Mouse (Mus musculus) embryonic facial prominence, embryonic 10.5 days (tissue): Measurements from ENCODE around the gene Gramd2. TPM values are rescaled to one million over a fixed set of nuclear protein-coding genes. Genes with fewer than 3 reads are reported as not detected.
A peak's percentile ranks its signal among the peaks of the same experiment; 100 is the strongest.

ENCODE experiments used
- DNase-seq: peaks from one replicate; pipeline ENCODE4 v3.0.0-alpha.2; 2017; ENCODE audit warnings: low spot score
- H3K27ac ChIP-seq: fragments of 300-500 bp; sonication (generic); replicated peaks from 2 replicates; pipeline ENCODE4 v1.5.1; 2016; ENCODE audit warnings: mild to moderate bottlenecking
- H3K27me3 ChIP-seq: fragments of 300-500 bp; sonication (generic); replicated peaks from 2 replicates; pipeline ENCODE4 v1.6.1; 2016; ENCODE audit warnings: low read depth, mild to moderate bottlenecking; ENCODE audit not compliant: poor library complexity, severe bottlenecking
- H3K36me3 ChIP-seq: fragments of 300-500 bp; sonication (generic); replicated peaks from 2 replicates; pipeline ENCODE4 v1.6.1; 2016; ENCODE audit warnings: mild to moderate bottlenecking, moderate library complexity
- H3K4me1 ChIP-seq: fragments of 300-500 bp; sonication (generic); 2 replicates; pipeline ENCODE4 v1.6.1; 2016
- H3K4me3 ChIP-seq: fragments of 300-500 bp; sonication (generic); 2 replicates; pipeline ENCODE4 v1.5.1; 2016; ENCODE audit warnings: mild to moderate bottlenecking, moderate library complexity
- H3K9me3 ChIP-seq: fragments of 300-500 bp; sonication (generic); 2 replicates; pipeline ENCODE4 v1.6.1; 2016; ENCODE audit warnings: mild to moderate bottlenecking
- WGBS: fragments of 180-500 bp; shearing (Covaris S2); methylation state at CpG from one replicate; pipeline ENCODE4 v1.1.7; 2016; 5-methylcytosine and 5-hydroxymethylcytosine counted together
- polyA plus RNA-seq: library from polyadenylated mRNA; unstranded; fragments of >200 nt; fragmentation: Nextera tagmentation; extraction: Ambion mirVana; gene quantifications from 2 replicates; pipeline ENCODE4 v1.2.1, GENCODE M21; 2016

Gene Gramd2
- polyA plus RNA-seq, 1 experiment from 2014 or later = 0.64 TPM

DNA sequence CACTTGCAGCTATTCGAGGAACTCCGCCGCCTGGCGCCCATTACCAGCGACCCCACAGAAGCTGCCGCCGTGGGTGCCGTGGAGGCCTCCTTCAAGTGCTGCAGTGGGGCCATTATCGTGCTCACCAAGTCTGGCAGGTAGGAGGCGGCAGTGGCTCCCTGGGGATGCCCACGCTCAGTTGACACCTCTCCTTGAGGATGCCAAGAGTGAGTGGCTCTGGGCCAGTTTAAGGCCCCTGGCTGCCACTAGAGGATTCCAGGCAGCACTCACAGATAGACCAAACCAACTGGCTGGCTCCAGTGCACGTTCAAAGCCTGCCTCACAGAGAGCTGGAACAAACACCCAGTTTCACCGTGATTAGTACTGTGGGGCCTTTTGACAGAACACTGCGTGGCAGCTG, 4.3 kb upstream of the Gramd2 start:
- H3K4me3 ChIP-seq = no peak overlapping the region
- peaks cover 6% of the 10 kb centered on the region for H3K27me3 ChIP-seq
- WGBS = 88% methylated on average over 14 of the region's 14 CpGs
- peaks cover 94% of the 10 kb centered on the region for H3K36me3 ChIP-seq
- no peak overlapping the region for H3K27ac ChIP-seq
- DNase-seq = no peak
- H3K4me1 ChIP-seq = peaks cover 15% of the 10 kb centered on the region
- H3K9me3 ChIP-seq = no peaks in the 10 kb centered on the region

DNA sequence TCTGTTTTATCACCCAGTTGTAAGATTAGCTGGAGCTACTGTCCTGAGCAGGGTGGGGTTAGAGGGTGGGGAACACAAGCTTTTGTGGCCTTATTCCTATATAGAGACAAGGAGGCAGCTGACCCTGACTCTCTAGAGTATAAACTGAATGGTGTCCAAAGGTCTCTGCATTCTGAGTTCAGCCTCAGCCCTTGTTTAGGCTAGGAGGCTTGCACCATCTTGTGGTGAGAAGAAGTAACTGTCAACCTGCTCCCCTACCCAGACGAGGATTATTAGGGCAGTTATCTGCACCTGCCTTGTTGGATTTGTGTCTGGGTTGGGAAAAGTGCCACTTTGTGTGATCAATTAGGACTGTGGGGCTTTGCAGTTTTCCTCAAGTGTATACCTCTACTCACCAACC, 1.6 kb upstream of the Gramd2 start:
- no peak for DNase-seq
- peaks cover 66% of the 10 kb centered on the region for H3K36me3 ChIP-seq

GRCm38 (mm10) chr9:59680534-59680875, 561 bp downstream of the Gramd2 start:
- H3K27me3 ChIP-seq = peaks cover 29% of the 10 kb centered on the region
- peaks cover 17% of the 10 kb centered on the region for H3K4me1 ChIP-seq
- no peaks in the 10 kb centered on the region for H3K9me3 ChIP-seq
- 11% methylated on average over 16 of the region's 16 CpGs for WGBS
- H3K36me3 ChIP-seq = peaks cover 44% of the 10 kb centered on the region
- H3K27ac ChIP-seq = peak overlapping the region; percentile 66; the same call in 1 of the 2 replicates
- H3K4me3 ChIP-seq = peak overlapping the region; percentile 64
- DNase-seq = peak; percentile 51

More for the DNA sequence above, 1.6 kb upstream of the Gramd2 start:
- Histone ChIP-seq H3K4me1 (peaks cover 17% of the 10 kb centered on the region), H3K27me3 (peaks cover 29% of the 10 kb centered on the region), H3K27ac (no peak overlapping the region), H3K9me3 (no peaks in the 10 kb centered on the region), H3K4me3 (no peak overlapping the region)
- WGBS = 42% methylated on average over 1 of the region's 1 CpGs

DNA sequence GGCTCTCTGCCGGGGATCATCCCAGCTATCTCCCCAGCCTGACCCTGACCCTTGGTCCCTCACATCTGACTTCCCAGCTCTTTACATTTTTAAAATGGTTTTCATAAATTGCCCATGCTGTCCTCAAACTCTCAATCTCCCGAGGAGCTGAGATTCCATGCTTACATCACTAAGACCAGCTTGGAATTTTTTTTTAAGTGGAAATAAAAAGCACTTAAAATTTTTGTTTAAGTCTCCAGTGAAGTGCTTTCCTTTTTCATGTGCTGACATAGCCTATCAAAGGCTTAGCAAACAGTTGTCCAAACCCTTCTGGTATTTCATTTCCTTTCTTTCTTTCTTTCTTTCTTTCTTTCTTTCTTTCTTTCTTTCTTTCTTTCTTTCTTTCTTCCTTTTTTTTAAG, 4.1 kb downstream of the Gramd2 start:
- Histone ChIP-seq H3K36me3 (peaks cover 9% of the 10 kb centered on the region), H3K4me1 (peaks cover 16% of the 10 kb centered on the region), H3K4me3 (no peak overlapping the region), H3K27ac (no peak overlapping the region), H3K27me3 (peaks cover 29% of the 10 kb centered on the region), H3K9me3 (no peaks in the 10 kb centered on the region)
- no peak for DNase-seq
- 74% methylated on average over 2 of the region's 2 CpGs for WGBS

GRCm38 (mm10) chr9:59687416-59688046, 7.6 kb downstream of the Gramd2 start:
- Histone ChIP-seq H3K27ac (no peak overlapping the region), H3K9me3 (no peaks in the 10 kb centered on the region), H3K4me3 (no peak overlapping the region), H3K36me3 (no peaks in the 10 kb centered on the region), H3K4me1 (peaks cover 12% of the 10 kb centered on the region), H3K27me3 (peaks cover 19% of the 10 kb centered on the region)
- DNase-seq = no peak
- 41% methylated on average over 6 of the region's 6 CpGs for WGBS

GRCm38 (mm10) chr9:59691635-59692094, 11.7 kb downstream of the Gramd2 start:
- WGBS = 4% methylated on average over 23 of the region's 23 CpGs
- Histone ChIP-seq H3K4me1 (peaks cover 47% of the 10 kb centered on the region), H3K27me3 (peaks cover 18% of the 10 kb centered on the region), H3K36me3 (no peaks in the 10 kb centered on the region), H3K9me3 (no peaks in the 10 kb centered on the region), H3K4me3 (peak overlapping the region; percentile 44), H3K27ac (peak overlapping the region; percentile 54; the same call in 1 of the 2 replicates)
- DNase-seq = peak; percentile 38

- H3K27me3 ChIP-seq = peaks cover 18% of the 10 kb centered on the region
- peak overlapping the region; percentile 44 for H3K4me3 ChIP-seq
- H3K4me1 ChIP-seq = peaks cover 47% of the 10 kb centered on the region
- WGBS = 29% methylated on average over 9 of the region's 9 CpGs
- no peak for DNase-seq
- no peaks in the 10 kb centered on the region for H3K9me3 ChIP-seq
- no peaks in the 10 kb centered on the region for H3K36me3 ChIP-seq
- H3K27ac ChIP-seq = 0 out of 2 replicates have a peak overlapping the region, but pooled peaks have one; percentile 54
Measured at GRCm38 (mm10) chr9:59692145-59692544, 12.2 kb downstream of the Gramd2 start.

- 36% methylated on average over 16 of the region's 16 CpGs for WGBS
- DNase-seq = peak; percentile 51
- H3K4me1 ChIP-seq = peaks cover 47% of the 10 kb centered on the region
Measured at GRCm38 (mm10) chr9:59694571-59695450, 14.9 kb downstream of the Gramd2 start.

DNA sequence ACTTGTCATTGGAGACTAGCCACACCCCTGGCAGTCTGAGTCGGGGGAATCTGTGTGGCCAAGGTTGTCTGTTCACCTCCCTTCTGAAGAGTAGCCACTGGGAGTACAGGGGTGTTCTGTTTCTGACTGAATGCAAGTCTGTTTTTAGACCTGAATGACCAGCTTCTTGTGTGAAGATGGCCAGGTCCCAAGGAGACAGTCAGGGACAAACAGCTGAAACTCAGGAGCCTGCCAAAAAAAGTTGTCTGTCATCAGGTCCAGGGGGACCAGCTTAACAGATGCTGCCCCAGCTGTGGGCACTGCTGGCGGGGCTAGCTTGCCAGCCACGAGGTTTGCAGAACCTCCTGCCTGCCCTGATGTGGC, 15.5 kb downstream of the Gramd2 start:
- 39% methylated on average over 3 of the region's 3 CpGs for WGBS
- H3K27ac ChIP-seq = 0 out of 2 replicates have a peak overlapping the region, but pooled peaks have one; percentile 26

More at GRCm38 (mm10) chr9:59694571-59695450, 14.9 kb downstream of the Gramd2 start:
- Histone ChIP-seq H3K27me3 (peaks cover 18% of the 10 kb centered on the region), H3K27ac (0 out of 2 replicates have a peak overlapping the region, but pooled peaks have one; percentile 26), H3K36me3 (no peaks in the 10 kb centered on the region), H3K9me3 (no peaks in the 10 kb centered on the region), H3K4me3 (no peak overlapping the region)

GRCm38 (mm10) chr9:59696381-59696780, 16.4 kb downstream of the Gramd2 start:
- H3K4me3 ChIP-seq = no peak overlapping the region
- 82% methylated on average over 3 of the region's 3 CpGs for WGBS
- H3K4me1 ChIP-seq = peaks cover 50% of the 10 kb centered on the region
- no peak for DNase-seq
- 0 out of 2 replicates have a peak overlapping the region, but pooled peaks have one; percentile 14 for H3K27ac ChIP-seq
- no peaks in the 10 kb centered on the region for H3K9me3 ChIP-seq
- peaks cover 13% of the 10 kb centered on the region for H3K27me3 ChIP-seq
- no peaks in the 10 kb centered on the region for H3K36me3 ChIP-seq

More for the DNA sequence above, 15.5 kb downstream of the Gramd2 start:
- H3K9me3 ChIP-seq = no peaks in the 10 kb centered on the region
- H3K4me3 ChIP-seq = no peak overlapping the region
- no peaks in the 10 kb centered on the region for H3K36me3 ChIP-seq
- DNase-seq = no peak
- peaks cover 18% of the 10 kb centered on the region for H3K27me3 ChIP-seq
- H3K4me1 ChIP-seq = peaks cover 47% of the 10 kb centered on the region

GRCm38 (mm10) chr9:59701094-59701493, 21.1 kb downstream of the Gramd2 start:
- H3K4me1 ChIP-seq = peaks cover 16% of the 10 kb centered on the region
- H3K4me3 ChIP-seq = no peak overlapping the region
- no peaks in the 10 kb centered on the region for H3K9me3 ChIP-seq
- no peak overlapping the region for H3K27ac ChIP-seq
- no peak for DNase-seq
- H3K27me3 ChIP-seq = no peaks in the 10 kb centered on the region
- 86% methylated on average over 7 of the region's 7 CpGs for WGBS
- H3K36me3 ChIP-seq = no peaks in the 10 kb centered on the region

DNA sequence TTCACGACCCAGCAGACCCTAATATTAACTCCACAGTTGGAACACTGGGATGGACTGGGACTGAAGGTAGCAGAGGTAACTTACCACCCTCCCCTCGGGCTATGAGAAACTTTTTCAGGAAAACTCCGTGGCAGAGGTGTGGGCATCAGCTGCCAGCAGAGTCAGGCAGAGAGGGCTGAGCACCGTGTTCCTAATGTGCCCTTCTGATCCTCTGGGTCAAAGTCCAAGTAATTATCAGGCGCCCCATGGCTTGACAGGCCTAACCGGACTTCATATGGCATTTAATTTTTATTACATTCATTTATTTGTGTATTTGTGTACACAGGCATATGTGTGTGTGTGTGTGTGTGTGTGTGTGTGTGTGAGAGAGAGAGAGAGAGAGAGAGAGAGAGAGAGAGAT, 23.2 kb downstream of the Gramd2 start:
- Histone ChIP-seq H3K27me3 (no peaks in the 10 kb centered on the region), H3K9me3 (no peaks in the 10 kb centered on the region), H3K4me3 (no peak overlapping the region), H3K4me1 (peaks cover 22% of the 10 kb centered on the region), H3K36me3 (no peaks in the 10 kb centered on the region), H3K27ac (no peak overlapping the region)
- DNase-seq = no peak
- WGBS = 65% methylated on average over 6 of the region's 6 CpGs
